Mouse (Mus musculus) effector memory CD4-positive, alpha-beta T cell, adult 7 months (primary cell): ENCODE results near the gene Lcn3. TPM values are rescaled to one million over a fixed set of nuclear protein-coding genes. Genes with fewer than 3 reads are reported as not detected.

ENCODE experiments used
- polyA plus RNA-seq: library from polyadenylated mRNA; unstranded; fragments of 100-300 nt; shearing (Covaris generic); gene quantifications from one replicate; pipeline ENCODE4 v1.2.1, GENCODE M21; 2017

Lcn3 gene
- not detected for polyA plus RNA-seq

GRCm38 (mm10) chr2:25765269-25765668 is at the start of gene Lcn3:
TSS of gene Lcn3 (plus strand) at chr2:25765569.

GRCm38 (mm10) chr2:25736709-25737108 is 28.7 kb upstream of the Lcn3 start, which contains the start of gene Obp2b:
TSS of gene Obp2b (plus strand) at chr2:25737009.

GRCm38 (mm10) chr2:25776717-25777116 is 11.3 kb downstream of the Lcn3 start, which contains the start of gene Lcn11:
TSS of gene Lcn11 (plus strand) at chr2:25777017.

GRCm38 (mm10) chr2:25781957-25782356 is 16.6 kb downstream of the Lcn3 start, which contains the start of gene Gm13539:
TSS of gene Gm13539 (plus strand) at chr2:25782257.

GRCm38 (mm10) chr2:25815748-25816147 is 50.4 kb downstream of the Lcn3 start, which contains the start of gene Glt6d1:
TSS of gene Glt6d1 (minus strand) at chr2:25815848.

Other genes starting within 250 kb of the Lcn3 start
- gene Traf2, start 218.6 kb upstream of the Lcn3 start, polyA plus RNA-seq: 81.5 TPM
- 237 TPM for gene Edf1, start 207.7 kb upstream of the Lcn3 start, polyA plus RNA-seq
- gene Mamdc4, start 190.7 kb upstream of the Lcn3 start, polyA plus RNA-seq: 1.4 TPM
- gene Phpt1, start 190.3 kb upstream of the Lcn3 start, polyA plus RNA-seq: 49.8 TPM
- 1.1 TPM for gene Ajm1, start 183.8 kb upstream of the Lcn3 start, polyA plus RNA-seq
- gene Rabl6, start 157.0 kb upstream of the Lcn3 start, polyA plus RNA-seq: 33.1 TPM
- gene Ccdc183, start 147.9 kb upstream of the Lcn3 start, polyA plus RNA-seq: 0.22 TPM
- 4.9 TPM for gene Tmem141, start 143.6 kb upstream of the Lcn3 start, polyA plus RNA-seq
- not detected for gene Fcna, start 137.5 kb upstream of the Lcn3 start, polyA plus RNA-seq
- not detected for gene Lcn8, start 112.4 kb upstream of the Lcn3 start, polyA plus RNA-seq
- gene Lcn5, start 107.6 kb upstream of the Lcn3 start, polyA plus RNA-seq: not detected
- gene Lcn6, start 88.8 kb upstream of the Lcn3 start, polyA plus RNA-seq: not detected
- 0.46 TPM for gene Lcn10, start 82.8 kb upstream of the Lcn3 start, polyA plus RNA-seq
- gene Obp2a, start 65.5 kb upstream of the Lcn3 start, polyA plus RNA-seq: not detected
- 23.6 TPM for gene Bmyc, start 58.8 kb upstream of the Lcn3 start, polyA plus RNA-seq
- gene Obp2b, start 28.6 kb upstream of the Lcn3 start, polyA plus RNA-seq: not detected
- not detected for gene Lcn11, start 11.4 kb downstream of the Lcn3 start, polyA plus RNA-seq
- not detected for gene Gm13539, start 16.7 kb downstream of the Lcn3 start, polyA plus RNA-seq
- 0.73 TPM for gene Glt6d1, start 50.3 kb downstream of the Lcn3 start, polyA plus RNA-seq
- not detected for gene Lcn9, start 57.6 kb downstream of the Lcn3 start, polyA plus RNA-seq
- gene Sohlh1, start 81.7 kb downstream of the Lcn3 start, polyA plus RNA-seq: not detected
- 0.15 TPM for gene Kcnt1, start 98.2 kb downstream of the Lcn3 start, polyA plus RNA-seq
- 16.7 TPM for gene Camsap1, start 217.7 kb downstream of the Lcn3 start, polyA plus RNA-seq